Mouse (Mus musculus) olfactory bulb, adult 2 months (tissue): ENCODE results near the gene Prkcz. TPM values are rescaled to one million over a fixed set of nuclear protein-coding genes. Genes with fewer than 3 reads are reported as not detected.
A peak's percentile ranks its signal among the peaks of the same experiment; 100 is the strongest.

Experiments
- H3K27ac ChIP-seq: fragments of 200-500 bp; 2 replicates; pipeline ENCODE4 v1.5.1; 2012; ENCODE audit warnings: low read depth, low read length; ENCODE audit not compliant: insufficient read depth
- H3K4me1 ChIP-seq: fragments of 200-500 bp; 2 replicates; pipeline ENCODE4 v1.6.1; 2012; ENCODE audit warnings: low read length; ENCODE audit not compliant: control insufficient read depth, insufficient read depth
- H3K4me3 ChIP-seq: fragments of 200-500 bp; 2 replicates; pipeline ENCODE4 v1.5.1; 2012; ENCODE audit warnings: mild to moderate bottlenecking, low read depth, low read length, moderate library complexity; ENCODE audit not compliant: insufficient read depth
- CTCF ChIP-seq: fragments of 200-500 bp; IDR thresholded peaks from 2 replicates; pipeline ENCODE4 v1.5.1; 2012; ENCODE audit warnings: low read depth, mild to moderate bottlenecking, low read length, moderate library complexity; ENCODE audit not compliant: insufficient read depth
- POLR2A ChIP-seq: fragments of 200-500 bp; IDR thresholded peaks from 2 replicates; pipeline ENCODE4 v1.6.1; 2012; ENCODE audit warnings: mild to moderate bottlenecking, low read depth, low read length, moderate library complexity; ENCODE audit not compliant: insufficient read depth
- WGBS: fragments of 180-500 bp; shearing (Covaris S2); methylation state at CpG from one replicate; pipeline ENCODE4 v1.1.7; 2018; 5-methylcytosine and 5-hydroxymethylcytosine counted together
- polyA plus RNA-seq: library from polyadenylated mRNA; stranded (reverse); fragments of >200 nt; gene quantifications from 2 replicates; pipeline ENCODE4 v1.2.4, GENCODE M21; 2012; ENCODE audit warnings: low replicate concordance; ENCODE audit not compliant: missing spikeins, insufficient read depth, insufficient read length

Prkcz gene
- polyA plus RNA-seq, 1 experiment, result not detected

- Histone ChIP-seq H3K4me1 (peaks cover 19% of the 10 kb centered on the region), H3K4me3 (no peak overlapping the region), H3K27ac (no peak overlapping the region)
- TF ChIP-seq CTCF, result no peak
- TF ChIP-seq POLR2A, result no peak
- WGBS, result 81% methylated on average over 10 of the region's 10 CpGs
Observed at GRCm38 (mm10) chr4:155295026-155295590, 66.1 kb downstream of the Prkcz start.

GRCm38 (mm10) chr4:155294381-155294780 is 66.8 kb downstream of the Prkcz start:
- Histone ChIP-seq H3K27ac (no peak overlapping the region), H3K4me1 (peaks cover 19% of the 10 kb centered on the region), H3K4me3 (no peak overlapping the region)
- TF ChIP-seq CTCF (no peak), POLR2A (no peak)
- 92% methylated on average over 14 of the region's 14 CpGs for WGBS

- Histone ChIP-seq H3K4me3 (no peak overlapping the region), H3K4me1 (peaks cover 23% of the 10 kb centered on the region), H3K27ac (no peak overlapping the region)
- 91% methylated on average over 10 of the region's 10 CpGs for WGBS
- TF ChIP-seq CTCF, result no peak
- TF ChIP-seq POLR2A, result no peak
Observed at GRCm38 (mm10) chr4:155292863-155293262, 68.3 kb downstream of the Prkcz start.

GRCm38 (mm10) chr4:155290045-155290444 is 71.1 kb downstream of the Prkcz start:
- Histone ChIP-seq H3K4me1 (peaks cover 27% of the 10 kb centered on the region), H3K27ac (no peak overlapping the region), H3K4me3 (no peak overlapping the region)
- WGBS, result 90% methylated on average over 7 of the region's 7 CpGs
- no peak for TF ChIP-seq POLR2A
- TF ChIP-seq CTCF, result no peak

- TF ChIP-seq POLR2A (no peak), CTCF (no peak)
- no peak overlapping the region for H3K27ac ChIP-seq
- WGBS, result 81% methylated on average over 1 of the region's 1 CpGs
Observed at GRCm38 (mm10) chr4:155288586-155288985, 72.6 kb downstream of the Prkcz start.

GRCm38 (mm10) chr4:155287713-155288112 is 73.4 kb downstream of the Prkcz start:
- TF ChIP-seq CTCF (no peak), POLR2A (no peak)
- Histone ChIP-seq H3K4me1 (peaks cover 38% of the 10 kb centered on the region), H3K4me3 (no peak overlapping the region), H3K27ac (no peak overlapping the region)
- 75% methylated on average over 11 of the region's 11 CpGs for WGBS

More at GRCm38 (mm10) chr4:155288586-155288985, 72.6 kb downstream of the Prkcz start:
- peaks cover 30% of the 10 kb centered on the region for H3K4me1 ChIP-seq
- no peak overlapping the region for H3K4me3 ChIP-seq

- Histone ChIP-seq H3K27ac (no peak overlapping the region), H3K4me3 (no peak overlapping the region), H3K4me1 (peaks cover 54% of the 10 kb centered on the region)
- whole genome bisulfite sequencing, result 93% methylated on average over 4 of the region's 4 CpGs
- TF ChIP-seq CTCF, result no peak
- TF ChIP-seq POLR2A, result no peak
Observed at GRCm38 (mm10) chr4:155286090-155286489, 75.1 kb downstream of the Prkcz start.

- Histone ChIP-seq H3K4me3 (no peak overlapping the region), H3K4me1 (peaks cover 59% of the 10 kb centered on the region), H3K27ac (no peak overlapping the region)
- 78% methylated on average over 15 of the region's 15 CpGs for WGBS
- TF ChIP-seq POLR2A, result no peak
- TF ChIP-seq CTCF, result no peak
Observed at GRCm38 (mm10) chr4:155284521-155285379, 76.4 kb downstream of the Prkcz start.

- WGBS, result 61% methylated on average over 9 of the region's 9 CpGs
- Histone ChIP-seq H3K27ac (peak overlapping the region; percentile 5; the same call in 1 of the 2 replicates), H3K4me1 (peaks cover 53% of the 10 kb centered on the region), H3K4me3 (no peak overlapping the region)
- TF ChIP-seq POLR2A (no peak), CTCF (no peak)
Observed at GRCm38 (mm10) chr4:155283585-155283984, 77.6 kb downstream of the Prkcz start.

GRCm38 (mm10) chr4:155283001-155283503 is 78.1 kb downstream of the Prkcz start:
- no peak overlapping the region for H3K4me3 ChIP-seq
- peaks cover 55% of the 10 kb centered on the region for H3K4me1 ChIP-seq
- TF ChIP-seq CTCF, result no peak
- WGBS, result 27% methylated on average over 11 of the region's 11 CpGs
- H3K27ac ChIP-seq, result peak overlapping the region; percentile 5; the same call in 1 of the 2 replicates
